13 mouse cellular contexts compared by ENCODE assay signal in genomic region chr4:117202992-117203354, GRCm38 (mm10). TPM values are rescaled to one million over a fixed set of nuclear protein-coding genes. Genes with fewer than 3 reads are reported as not detected.
DNase-seq lines count a peak whose midpoint lies in the region; ATAC-seq and TF ChIP-seq lines count a peak whose summit lies in the region.
"Had no signal": no experiment of that assay in that cellular context is flagged by ENCODE, and none has a peak within 500 bp of the region (broad histone marks: within the 10 kb centered on the region; RNA-seq: fewer than 3 reads in every experiment).

No protein-coding gene starts in this region.

- H3K27ac ChIP-seq in heart, embryonic 15.5 days: peak overlapping the region; percentile 55
- H3K27ac ChIP-seq in midbrain, embryonic 12.5 days (replicated peaks): peak overlapping the region; percentile 66
- no peak overlapping the region for H3K27ac ChIP-seq in midbrain, embryonic 14.5 days (replicated peaks; ENCODE audit: low read depth, low read length)
- H3K27ac ChIP-seq in intestine, postnatal 0 days (ENCODE audit: low read depth, low read length): peak overlapping the region; percentile 28; the same call in 1 of the 2 replicates

- H3K4me3 ChIP-seq in heart, embryonic 15.5 days: no peak overlapping the region
- no peak overlapping the region for H3K4me3 ChIP-seq in midbrain, embryonic 12.5 days
- no peak overlapping the region for H3K4me3 ChIP-seq in midbrain, embryonic 14.5 days (replicated peaks; ENCODE audit: low read depth, low read length)
- H3K4me3 ChIP-seq in intestine, postnatal 0 days (ENCODE audit: low read depth, low read length): no peak overlapping the region
- H3K4me3 ChIP-seq: erythroblast, embryonic 14.5 days had no signal

- TF ChIP-seq CTCF in intestine, postnatal 0 days (IDR thresholded peaks at IDR 0.05; ENCODE audit: low read depth): no peak

- no peaks in the 10 kb centered on the region for H3K36me3 ChIP-seq in heart, embryonic 15.5 days
- no peaks in the 10 kb centered on the region for H3K36me3 ChIP-seq in midbrain, embryonic 12.5 days
- no peaks in the 10 kb centered on the region for H3K36me3 ChIP-seq in midbrain, embryonic 14.5 days (ENCODE audit: control insufficient read depth, insufficient read depth, low read length)
- no peaks in the 10 kb centered on the region for H3K36me3 ChIP-seq in intestine, postnatal 0 days (ENCODE audit: control insufficient read depth, insufficient read depth)
- no peaks in the 10 kb centered on the region for H3K36me3 ChIP-seq in splenic B cell, adult 2 months (ENCODE audit: control insufficient read depth, insufficient read depth, low read length, poor library complexity, severe bottlenecking)

- H3K4me2 ChIP-seq in heart, embryonic 15.5 days: peak overlapping the region; percentile 56
- peak overlapping the region; percentile 48; the same call in 1 of the 2 replicates for H3K4me2 ChIP-seq in midbrain, embryonic 12.5 days (replicated peaks)
- no peak overlapping the region for H3K4me2 ChIP-seq in midbrain, embryonic 14.5 days (ENCODE audit: low read length)
- peak overlapping the region; percentile 57; the same call in 1 of the 2 replicates for H3K4me2 ChIP-seq in intestine, postnatal 0 days (replicated peaks; ENCODE audit: low read depth)

- H3K9ac ChIP-seq in heart, embryonic 15.5 days: no peak overlapping the region
- no peak overlapping the region for H3K9ac ChIP-seq in midbrain, embryonic 12.5 days (replicated peaks)
- H3K9ac ChIP-seq in midbrain, embryonic 14.5 days (replicated peaks; ENCODE audit: low read length): no peak overlapping the region
- 0 out of 2 replicates have a peak overlapping the region, but pooled peaks have one; percentile 0 for H3K9ac ChIP-seq in intestine, postnatal 0 days (ENCODE audit: low read depth, low read length)

- no peak for DNase-seq in heart, postnatal 14 days
- DNase-seq in midbrain, embryonic 14.5 days: no peak
- peak; percentile 18 for DNase-seq in splenic B cell, adult 2 months (ENCODE audit: low read depth, low spot score)
- DNase-seq in right cerebral cortex, adult 2 months (ENCODE audit: low spot score in 2 of 2): no peak
- DNase-seq: cerebellum, adult 18-20 months had no signal

- intact Hi-C loops in heart, postnatal 14 days (cut with DNase I): no loop called here

- WGBS in heart, embryonic 15.5 days: 63% methylated on average over 4 of the region's 4 CpGs
- 59% methylated on average over 4 of the region's 4 CpGs for WGBS in midbrain, embryonic 12.5 days
- WGBS in midbrain, embryonic 14.5 days: 71% methylated on average over 4 of the region's 4 CpGs
- 62% methylated on average over 4 of the region's 4 CpGs for WGBS in intestine, postnatal 0 days

- no peaks in the 10 kb centered on the region for H3K9me3 ChIP-seq in heart, embryonic 15.5 days (replicated peaks)
- H3K9me3 ChIP-seq in midbrain, embryonic 12.5 days: no peaks in the 10 kb centered on the region
- H3K9me3 ChIP-seq in midbrain, embryonic 14.5 days (ENCODE audit: control insufficient read depth, low read length): no peaks in the 10 kb centered on the region
- no peaks in the 10 kb centered on the region for H3K9me3 ChIP-seq in intestine, postnatal 0 days (ENCODE audit: control insufficient read depth)

- H3K27me3 ChIP-seq in heart, embryonic 15.5 days: no peaks in the 10 kb centered on the region
- no peaks in the 10 kb centered on the region for H3K27me3 ChIP-seq in midbrain, embryonic 12.5 days
- H3K27me3 ChIP-seq in midbrain, embryonic 14.5 days (ENCODE audit: control insufficient read depth, insufficient read depth, low read length): no peaks in the 10 kb centered on the region
- H3K27me3 ChIP-seq in intestine, postnatal 0 days (replicated peaks; ENCODE audit: control insufficient read depth, insufficient read depth, low read length): no peaks in the 10 kb centered on the region
- no peaks in the 10 kb centered on the region for H3K27me3 ChIP-seq in splenic B cell, adult 2 months (ENCODE audit: control insufficient read depth, insufficient read depth, low read length, poor library complexity, severe bottlenecking)

- H3K4me1 ChIP-seq in heart, embryonic 15.5 days (replicated peaks): no peaks in the 10 kb centered on the region
- peaks cover 7% of the 10 kb centered on the region; the same call in 1 of the 2 replicates for H3K4me1 ChIP-seq in midbrain, embryonic 12.5 days
- H3K4me1 ChIP-seq in midbrain, embryonic 14.5 days (ENCODE audit: control insufficient read depth, insufficient read depth, low read length): no peaks in the 10 kb centered on the region
- H3K4me1 ChIP-seq in intestine, postnatal 0 days (replicated peaks; ENCODE audit: control insufficient read depth, insufficient read depth, low read length): no peaks in the 10 kb centered on the region

- no peak for ATAC-seq in heart, embryonic 15.5 days (replicated peaks; ENCODE audit: insufficient number of reproducible peaks, insufficient read depth, low FRiP score, low read depth)
- ATAC-seq in midbrain, embryonic 12.5 days (ENCODE audit: low FRiP score, low read depth): no peak
- no peak for ATAC-seq in midbrain, embryonic 14.5 days (ENCODE audit: low FRiP score, low TSS enrichment)
- ATAC-seq in intestine, postnatal 0 days: no peak
- ATAC-seq in CD4-positive, CD25-positive, alpha-beta regulatory T cell, adult 4 months: no peak

RNA-seq across cellular contexts. Expression of gene Kif2c, which starts 20.5 kb away (rescaled TPM):
- 36.4 and 39.7 TPM in 2 replicates for polyA plus RNA-seq in heart, embryonic 15.5 days (2015; fragmentation: Nextera tagmentation; extraction: Ambion mirVana)
- 1 to 10 TPM; 1.7 to 3.4 TPM for total RNA-seq in heart, postnatal 14 days (2021)
- 73.7 and 78.0 TPM in 2 replicates for polyA plus RNA-seq in midbrain, embryonic 12.5 days (2016; fragmentation: Nextera tagmentation; extraction: Ambion mirVana)
- polyA plus RNA-seq in midbrain, embryonic 14.5 days (2014; fragmentation: Nextera tagmentation; extraction: Ambion mirVana): 7.2 and 16.0 TPM in 2 replicates
- polyA plus RNA-seq in intestine, postnatal 0 days (2015; fragmentation: Nextera tagmentation; extraction: Ambion mirVana): 6.8 and 7.9 TPM in 2 replicates
- polyA plus RNA-seq in CD4-positive, CD25-positive, alpha-beta regulatory T cell, adult 4 months (2017; shearing (Covaris generic)): 1 to 10 TPM; 2.8 to 8.7 TPM
- total RNA-seq: left cerebral cortex, adult 2 months had no signal

RNA-seq across cellular contexts. Expression of gene Rps8, which starts 46.9 kb away (rescaled TPM):
- 538 and 545 TPM in 2 replicates for polyA plus RNA-seq in heart, embryonic 15.5 days (2015; fragmentation: Nextera tagmentation; extraction: Ambion mirVana)
- 100 to 1,000 TPM; 590 to 604 TPM for total RNA-seq in heart, postnatal 14 days (2021)
- polyA plus RNA-seq in midbrain, embryonic 12.5 days (2016; fragmentation: Nextera tagmentation; extraction: Ambion mirVana): 573 and 608 TPM in 2 replicates
- polyA plus RNA-seq in midbrain, embryonic 14.5 days (2014; fragmentation: Nextera tagmentation; extraction: Ambion mirVana): 599 and 678 TPM in 2 replicates
- polyA plus RNA-seq in intestine, postnatal 0 days (2015; fragmentation: Nextera tagmentation; extraction: Ambion mirVana): 563 and 564 TPM in 2 replicates
- polyA plus RNA-seq in CD4-positive, CD25-positive, alpha-beta regulatory T cell, adult 4 months (2017; shearing (Covaris generic)): 100 to 1,000 TPM; 663 to 923 TPM

RNA-seq across cellular contexts. Expression of gene Tmem53, which starts 48.8 kb away (rescaled TPM):
- polyA plus RNA-seq in heart, embryonic 15.5 days (2015; fragmentation: Nextera tagmentation; extraction: Ambion mirVana): 31.1 and 34.5 TPM in 2 replicates
- 10 to 100 TPM; 22.6 to 31.5 TPM for total RNA-seq in heart, postnatal 14 days (2021)
- polyA plus RNA-seq in midbrain, embryonic 12.5 days (2016; fragmentation: Nextera tagmentation; extraction: Ambion mirVana): 7.1 TPM in 2 replicates
- polyA plus RNA-seq in midbrain, embryonic 14.5 days (2014; fragmentation: Nextera tagmentation; extraction: Ambion mirVana): 9.1 and 12.2 TPM in 2 replicates
- polyA plus RNA-seq in intestine, postnatal 0 days (2015; fragmentation: Nextera tagmentation; extraction: Ambion mirVana): 12.8 and 14.0 TPM in 2 replicates
- polyA plus RNA-seq in CD4-positive, CD25-positive, alpha-beta regulatory T cell, adult 4 months (2017; shearing (Covaris generic)): under 1 TPM; 0.55 to 0.75 TPM

RNA-seq across cellular contexts. Expression of gene Armh1, which starts 49.0 kb away (rescaled TPM):
- 0.64 and 0.86 TPM in 2 replicates for polyA plus RNA-seq in heart, embryonic 15.5 days (2015; fragmentation: Nextera tagmentation; extraction: Ambion mirVana)
- total RNA-seq in heart, postnatal 14 days (2021): under 1 TPM; 0.15 to 0.33 TPM
- 0.32 and 0.47 TPM in 2 replicates for polyA plus RNA-seq in midbrain, embryonic 12.5 days (2016; fragmentation: Nextera tagmentation; extraction: Ambion mirVana)
- 0.54 and 0.73 TPM in 2 replicates for polyA plus RNA-seq in midbrain, embryonic 14.5 days (2014; fragmentation: Nextera tagmentation; extraction: Ambion mirVana)
- 0.12 and 0.22 TPM in 2 replicates for polyA plus RNA-seq in intestine, postnatal 0 days (2015; fragmentation: Nextera tagmentation; extraction: Ambion mirVana)
- polyA plus RNA-seq in CD4-positive, CD25-positive, alpha-beta regulatory T cell, adult 4 months (2017; shearing (Covaris generic)): not detected
- total RNA-seq: monocyte, adult 5-6 weeks had no signal
- polyA plus RNA-seq: erythroblast, embryonic 14.5 days; inflammation-experienced regulatory T-cells, adult 6 months had no signal
